Comparison of ENCODE assay signal across 11 mouse cellular contexts in genomic region chr2:144641991-144642390, GRCm38 (mm10). TPM values are rescaled to one million over a fixed set of nuclear protein-coding genes. Genes with fewer than 3 reads are reported as not detected.
A peak's percentile ranks its signal among the peaks of the same experiment; 100 is the strongest.
DNase-seq lines count a peak whose midpoint lies in the region; ATAC-seq and TF ChIP-seq lines count a peak whose summit lies in the region.
"Had no signal": no experiment of that assay in that cellular context is flagged by ENCODE, and none has a peak within 500 bp of the region (broad histone marks: within the 10 kb centered on the region; RNA-seq: fewer than 3 reads in every experiment).

No protein-coding gene starts in this region.

- H3K4me1 ChIP-seq in lung, embryonic 14.5 days (ENCODE audit: insufficient read depth), result no peaks in the 10 kb centered on the region
- H3K4me1 ChIP-seq in lung, adult 2 months (ENCODE audit: control insufficient read depth, insufficient read depth, low read length), result no peaks in the 10 kb centered on the region
- no peaks in the 10 kb centered on the region for H3K4me1 ChIP-seq in intestine, embryonic 16.5 days (ENCODE audit: control insufficient read depth, insufficient read depth, low read length)

- no peak overlapping the region for H3K4me3 ChIP-seq in lung, embryonic 14.5 days (ENCODE audit: low read depth, low read length)
- H3K4me3 ChIP-seq in lung, adult 2 months (replicated peaks; ENCODE audit: extremely low read depth, low read depth, low read length), result no peak overlapping the region
- no peak overlapping the region for H3K4me3 ChIP-seq in intestine, embryonic 16.5 days (ENCODE audit: low read length)
- H3K4me3 ChIP-seq: hindbrain, embryonic 12.5 days had no signal

- 79% methylated on average over 4 of the region's 4 CpGs for whole genome bisulfite sequencing in lung, embryonic 14.5 days
- 65% methylated on average over 4 of the region's 4 CpGs for WGBS in lung, adult 2 months
- WGBS in intestine, embryonic 16.5 days, result 76% methylated on average over 4 of the region's 4 CpGs

- DNase-seq in lung, embryonic 14.5 days, result no peak
- no peak for DNase-seq in lung, adult 2 months
- DNase-seq in adipocyte (ENCODE audit: low spot score), result peak; percentile 42
- peak; percentile 40 for DNase-seq in gonadal fat pad, adult 2 months (ENCODE audit: low read depth)
- peak; percentile 9 to 24 for DNase-seq in monocyte, adult 2 months (ENCODE audit: low read depth in 1 of 2, low spot score in 2 of 2)
- DNase-seq in cerebellum, adult 11 months, result no peak
- no peak for DNase-seq in right cerebral cortex, adult 2 months (ENCODE audit: low spot score in 2 of 2)
- DNase-seq: kidney, adult 2 months; left cerebral cortex, postnatal 4 days had no signal

- H3K27ac ChIP-seq in lung, embryonic 14.5 days (ENCODE audit: low read depth), result no peak overlapping the region
- no peak overlapping the region for H3K27ac ChIP-seq in intestine, embryonic 16.5 days (ENCODE audit: low read length)
- H3K27ac ChIP-seq: hindbrain, embryonic 12.5 days had no signal

- ATAC-seq in lung, embryonic 14.5 days (ENCODE audit: insufficient read depth), result peak; percentile 24; the same call in 1 of the 2 replicates
- no peak for ATAC-seq in intestine, embryonic 16.5 days

- no peak for TF ChIP-seq CTCF in lung, embryonic 14.5 days (IDR thresholded peaks at IDR 0.05; ENCODE audit: low read depth)
- TF ChIP-seq CTCF in lung, adult 2 months (IDR thresholded peaks at IDR 0.05; ENCODE audit: insufficient read depth, low read length), result no peak

- no peak for TF ChIP-seq POLR2A in lung, adult 2 months (IDR thresholded peaks at IDR 0.05; ENCODE audit: borderline replicate concordance, extremely low read depth, low read depth, low read length)

- no peaks in the 10 kb centered on the region for H3K36me3 ChIP-seq in lung, embryonic 14.5 days (ENCODE audit: insufficient read depth)
- H3K36me3 ChIP-seq in intestine, embryonic 16.5 days (ENCODE audit: control insufficient read depth, insufficient read depth, low read length), result no peaks in the 10 kb centered on the region
- H3K36me3 ChIP-seq: hindbrain, embryonic 12.5 days had no signal

- H3K27me3 ChIP-seq in lung, embryonic 14.5 days (ENCODE audit: insufficient read depth, low read length), result no peaks in the 10 kb centered on the region
- H3K27me3 ChIP-seq in intestine, embryonic 16.5 days (replicated peaks; ENCODE audit: control insufficient read depth, insufficient read depth, low read length), result no peaks in the 10 kb centered on the region
- H3K27me3 ChIP-seq: hindbrain, embryonic 12.5 days had no signal

- no peak overlapping the region for H3K9ac ChIP-seq in lung, embryonic 14.5 days
- no peak overlapping the region for H3K9ac ChIP-seq in intestine, embryonic 16.5 days (ENCODE audit: low read depth, low read length)
- H3K9ac ChIP-seq: hindbrain, embryonic 12.5 days had no signal

- no peaks in the 10 kb centered on the region for H3K9me3 ChIP-seq in lung, embryonic 14.5 days (ENCODE audit: low read depth, low read length)
- no peaks in the 10 kb centered on the region for H3K9me3 ChIP-seq in intestine, embryonic 16.5 days (ENCODE audit: control insufficient read depth, low read length)
- H3K9me3 ChIP-seq: hindbrain, embryonic 12.5 days had no signal

- H3K4me2 ChIP-seq in lung, embryonic 14.5 days, result no peak overlapping the region
- no peak overlapping the region for H3K4me2 ChIP-seq in intestine, embryonic 16.5 days (ENCODE audit: low read depth, low read length)
- H3K4me2 ChIP-seq: hindbrain, embryonic 12.5 days had no signal

RNA-seq across cellular contexts. Expression of gene Dtd1, which starts 42.3 kb away (rescaled TPM):
- polyA plus RNA-seq in lung, embryonic 14.5 days (2014; fragmentation: Nextera tagmentation; extraction: Ambion mirVana), result 35.0 and 39.9 TPM in 2 replicates
- polyA plus RNA-seq in lung, adult 2 months (2012; rRNA removed), result 9.9 and 12.4 TPM in 2 replicates
- polyA plus RNA-seq in gonadal fat pad, adult 2 months (2012; rRNA removed), result 16.5 and 18.2 TPM in 2 replicates
- 46.7 and 50.0 TPM in 2 replicates for polyA plus RNA-seq in intestine, embryonic 16.5 days (2015; fragmentation: Nextera tagmentation; extraction: Ambion mirVana)

RNA-seq across cellular contexts. Expression of gene Smim26, which starts 48.1 kb away (rescaled TPM):
- polyA plus RNA-seq in lung, embryonic 14.5 days (2014; fragmentation: Nextera tagmentation; extraction: Ambion mirVana), result 29.0 and 34.5 TPM in 2 replicates
- polyA plus RNA-seq in lung, adult 2 months (2012; rRNA removed), result 3.3 and 4.5 TPM in 2 replicates
- 10.5 and 12.2 TPM in 2 replicates for polyA plus RNA-seq in gonadal fat pad, adult 2 months (2012; rRNA removed)
- polyA plus RNA-seq in intestine, embryonic 16.5 days (2015; fragmentation: Nextera tagmentation; extraction: Ambion mirVana), result 35.0 and 36.2 TPM in 2 replicates

Comparison
In these comparisons a context has a peak if more than half of its experiments do, and no peak if none do; other contexts are left out.
1. DNase-seq: peak in adipocyte (single experiment), gonadal fat pad, adult 2 months (single experiment) and monocyte, adult 2 months (2 of 2); none in lung, embryonic 14.5 days (single experiment), lung, adult 2 months (single experiment), cerebellum, adult 11 months (single experiment) and right cerebral cortex, adult 2 months (0 of 2).